Mouse (Mus musculus) T-cell, adult 2 months (primary cell): ENCODE data around the gene A030005K14Rik.

Source experiments
- DNase-seq: peaks from one replicate; pipeline ENCODE4 v3.0.0; 2022; ENCODE audit warnings: low spot score

The A030005K14Rik gene

GRCm38 (mm10) chr1:83059278-83059677, at the start of gene A030005K14Rik:
TSS of gene A030005K14Rik (minus strand) at chr1:83059378.
- DNase-seq = no peak

GRCm38 (mm10) chr1:83107410-83107978, 48.3 kb upstream of the A030005K14Rik start:
- DNase-seq = no peak

- DNase-seq = no peak
Measured at GRCm38 (mm10) chr1:83105464-83105863, 46.3 kb upstream of the A030005K14Rik start.

GRCm38 (mm10) chr1:83101891-83102290, 42.7 kb upstream of the A030005K14Rik start:
- no peak for DNase-seq

GRCm38 (mm10) chr1:83099580-83100137, 40.5 kb upstream of the A030005K14Rik start:
- DNase-seq = no peak

GRCm38 (mm10) chr1:83099160-83099559, 40.0 kb upstream of the A030005K14Rik start:
- no peak for DNase-seq

GRCm38 (mm10) chr1:83096935-83097334, 37.8 kb upstream of the A030005K14Rik start:
- DNase-seq = no peak

- DNase-seq = no peak
Measured at GRCm38 (mm10) chr1:83091268-83091667, 32.1 kb upstream of the A030005K14Rik start.

GRCm38 (mm10) chr1:83084790-83085189, 25.6 kb upstream of the A030005K14Rik start:
- DNase-seq = no peak

GRCm38 (mm10) chr1:83077016-83077415, 17.8 kb upstream of the A030005K14Rik start:
- no peak for DNase-seq

GRCm38 (mm10) chr1:83076190-83076917, 17.2 kb upstream of the A030005K14Rik start:
- peak; percentile 8 for DNase-seq

GRCm38 (mm10) chr1:83075526-83076189, 16.5 kb upstream of the A030005K14Rik start:
- DNase-seq = no peak

GRCm38 (mm10) chr1:83067205-83067604, 8.0 kb upstream of the A030005K14Rik start:
- DNase-seq = no peak

- DNase-seq = no peak
Measured at GRCm38 (mm10) chr1:83066577-83066976, 7.4 kb upstream of the A030005K14Rik start.

GRCm38 (mm10) chr1:83064851-83065250, 5.7 kb upstream of the A030005K14Rik start:
- no peak for DNase-seq

GRCm38 (mm10) chr1:83060643-83061042, 1.5 kb upstream of the A030005K14Rik start, which contains the start of gene Krtap28-13:
TSS of gene Krtap28-13 (plus strand) at chr1:83060930.
- no peak for DNase-seq

GRCm38 (mm10) chr1:83058481-83058880, 697 bp downstream of the A030005K14Rik start:
- no peak for DNase-seq

- DNase-seq = no peak
Measured at GRCm38 (mm10) chr1:83044882-83045427, 14.2 kb downstream of the A030005K14Rik start, which contains the start of gene Gm47969. TSS of gene Gm47969 (plus strand) at chr1:83044932.

GRCm38 (mm10) chr1:83042380-83042779, 16.8 kb downstream of the A030005K14Rik start, which contains the start of gene Krtap28-10:
TSS of gene Krtap28-10 (minus strand) at chr1:83042480.
- DNase-seq = no peak

- DNase-seq = no peak
Measured at GRCm38 (mm10) chr1:83039080-83039479, 20.1 kb downstream of the A030005K14Rik start.

- no peak for DNase-seq
Measured at GRCm38 (mm10) chr1:83038109-83038672, 21.0 kb downstream of the A030005K14Rik start, which contains the start of gene Slc19a3. TSS of gene Slc19a3 (minus strand) at chr1:83038448.
